Mouse (Mus musculus): ENCODE data around the gene Armc9. TPM values are rescaled to one million over a fixed set of nuclear protein-coding genes. Genes with fewer than 3 reads are reported as not detected.

Gene Armc9
- total RNA-seq (2012; rRNA removed) (8.4 and 10.9 TPM in 2 replicates), total RNA-seq (2014; rRNA removed) (14.3 and 15.5 TPM in 2 replicates), polyA plus RNA-seq (2012; ENCODE audit: insufficient read length, low read depth) (15.1 and 15.2 TPM in 2 replicates)

- dilution Hi-C loops (cut with MboI; ENCODE audit: extremely low pct_ligation_motif_present, extremely low pct_unique_long_range_greater_than_20kb, low sequenced_read_pairs): no loop called here
- DNase-seq (ENCODE audit: extremely low read depth): peak; percentile 98
- TF ChIP-seq RAD21 (IDR thresholded peaks at IDR 0.05; ENCODE audit: low read depth, low read length): no peak
- TF ChIP-seq ZMIZ1 (IDR thresholded peaks at IDR 0.05; ENCODE audit: low read depth, low read length): peak; percentile 79; the same call in 1 of the 2 replicates
- TF ChIP-seq ZNF384 (IDR thresholded peaks at IDR 0.05; ENCODE audit: low read depth, low read length): no peak
- no peak for TF ChIP-seq GABPA (IDR thresholded peaks at IDR 0.05; ENCODE audit: insufficient replicate concordance, low read depth, low read length)
- TF ChIP-seq IRF4 (IDR thresholded peaks at IDR 0.05; ENCODE audit: low read depth, low read length): no peak
- TF ChIP-seq ETS1 (conservative IDR thresholded peaks at IDR 0.05; ENCODE audit: low read depth, low read length): no peak
- TF ChIP-seq KAT2A (IDR thresholded peaks at IDR 0.05; ENCODE audit: insufficient replicate concordance, low read length): no peak; the same call in 1 of the 2 replicates
- TF ChIP-seq JUND (conservative IDR thresholded peaks at IDR 0.05; ENCODE audit: low read depth, low read length): no peak
- TF ChIP-seq MEF2A (IDR thresholded peaks at IDR 0.05; ENCODE audit: borderline replicate concordance, low read depth, low read length): no peak
- peak; percentile 86 for TF ChIP-seq SIN3A (IDR thresholded peaks at IDR 0.05; ENCODE audit: low read length)
- TF ChIP-seq RCOR1 (conservative IDR thresholded peaks at IDR 0.05; ENCODE audit: low read depth, low read length): no peak
- no peak for TF ChIP-seq E2F4 (IDR thresholded peaks at IDR 0.05; ENCODE audit: insufficient replicate concordance, low read depth, low read length)
- TF ChIP-seq UBTF (IDR thresholded peaks at IDR 0.05; ENCODE audit: low read depth, low read length): no peak
- TF ChIP-seq TBP (conservative IDR thresholded peaks at IDR 0.05; ENCODE audit: low read depth, low read length): peak; percentile 96
- no peak for TF ChIP-seq EP300 (IDR thresholded peaks at IDR 0.05; ENCODE audit: low read length)
- peak; percentile 85 for TF ChIP-seq TCF12 (IDR thresholded peaks at IDR 0.05; ENCODE audit: low read depth, low read length)
- peak; percentile 98 for TF ChIP-seq USF2 (conservative IDR thresholded peaks at IDR 0.05; ENCODE audit: low read depth, low read length)
- TF ChIP-seq CHD2 (IDR thresholded peaks at IDR 0.05; ENCODE audit: low read length): no peak
- no peak for TF ChIP-seq ZKSCAN1 (IDR thresholded peaks at IDR 0.05; ENCODE audit: borderline replicate concordance, low read depth, low read length)
- peak; percentile 73 for TF ChIP-seq BHLHE40 (IDR thresholded peaks at IDR 0.05; ENCODE audit: low read depth, low read length)
- peak; percentile 82; the same call in 1 of the 2 replicates for TF ChIP-seq POLR2AphosphoS2 (IDR thresholded peaks at IDR 0.05; ENCODE audit: low read depth, low read length)
- TF ChIP-seq MAZ (IDR thresholded peaks at IDR 0.05; ENCODE audit: low read depth, low read length): no peak
- no peak for TF ChIP-seq PAX5 (IDR thresholded peaks at IDR 0.05; ENCODE audit: low read length)
- TF ChIP-seq CHD1 (IDR thresholded peaks at IDR 0.05; ENCODE audit: low read depth, low read length): no peak
- peak; percentile 96 for TF ChIP-seq ELF1 (IDR thresholded peaks at IDR 0.05; ENCODE audit: low read depth, low read length)
- TF ChIP-seq MAX (IDR thresholded peaks at IDR 0.05; ENCODE audit: low read length): peak; percentile 98
- no peak for TF ChIP-seq MAFK (IDR thresholded peaks at IDR 0.05; ENCODE audit: insufficient replicate concordance, low read length)
- no peak for TF ChIP-seq CTCF (conservative IDR thresholded peaks at IDR 0.05 in 1 of 2, IDR thresholded peaks at IDR 0.05 in 1 of 2; ENCODE audit: low read depth in 2 of 2, low read length in 2 of 2)
- TF ChIP-seq USF1 (IDR thresholded peaks at IDR 0.05; ENCODE audit: low read depth, low read length): peak; percentile 99
- TF ChIP-seq JUN (IDR thresholded peaks at IDR 0.05; ENCODE audit: insufficient read depth, low read depth, low read length): no peak
- peak; percentile 96 for TF ChIP-seq MXI1 (IDR thresholded peaks at IDR 0.05; ENCODE audit: low read depth, low read length)
- peak; percentile 70 for TF ChIP-seq MYC (IDR thresholded peaks at IDR 0.05; ENCODE audit: low read depth, low read length)
- TF ChIP-seq ZC3H11A (IDR thresholded peaks at IDR 0.05; ENCODE audit: low read depth, low read length): no peak
- TF ChIP-seq NELFE (IDR thresholded peaks at IDR 0.05; ENCODE audit: low read depth, low read length): peak; percentile 96
- peak; percentile 79 for TF ChIP-seq HCFC1 (IDR thresholded peaks at IDR 0.05; ENCODE audit: low read depth, low read length)
- TF ChIP-seq POLR2A (IDR thresholded peaks at IDR 0.05; ENCODE audit: low read depth, low read length): peak; percentile 98
- no peak for TF ChIP-seq NRF1 (IDR thresholded peaks at IDR 0.05; ENCODE audit: low read depth, low read length)
- TF ChIP-seq SMC3 (IDR thresholded peaks at IDR 0.05; ENCODE audit: low read depth, low read length): no peak
- Histone ChIP-seq H3K4me1 (ENCODE audit: control insufficient read depth in 1 of 2, insufficient read depth in 2 of 2) (peaks cover 8 to 52% of the 10 kb centered on the region in 2 experiments; a peak in 3 of 4 replicates), H3K4me2 (ENCODE audit: insufficient read depth, low read depth, poor library complexity, severe bottlenecking) (peak within 1 kb of the TSS; percentile 57), H3K4me3 (replicated peaks in 1 of 3; ENCODE audit: low read depth in 2 of 3, low read length in 2 of 3, poor library complexity in 1 of 3) (peak within 1 kb of the TSS; percentile 76 to 87 (median 78)), H3K79me2 (replicated peaks; ENCODE audit: control insufficient read depth, extremely low read depth, insufficient read depth, poor library complexity, severe bottlenecking) (no peaks in the 10 kb centered on the region), H3K27ac (ENCODE audit: insufficient read depth, low read depth) (peak within 1 kb of the TSS; percentile 72; the same call in 1 of the 2 replicates), H3K9me3 (replicated peaks; ENCODE audit: low read length) (no peaks in the 10 kb centered on the region), H3K27me3 (replicated peaks) (no peaks in the 10 kb centered on the region), H3K9ac (ENCODE audit: insufficient read depth, low read depth) (peak within 1 kb of the TSS; percentile 87), H3K36me3 (replicated peaks in 1 of 2; ENCODE audit: control insufficient read depth in 1 of 2, insufficient read depth in 1 of 2, low read length in 1 of 2) (peaks cover 2 to 21% of the 10 kb centered on the region in 2 experiments)
- in situ Hi-C loops (cut with MboI; ENCODE audit: low pct_ligation_motif_present, low pct_unique_long_range_greater_than_20kb, low sequenced_read_pairs): no loop called here
Observed at GRCm38 (mm10) chr1:86154133-86154823, at the start of gene Armc9. Gene Armc9 (plus strand): TSS chr1:86154780.

All from CH12.LX (cell line).